24 mouse cellular contexts compared by ENCODE assay signal in the genomic region with DNA sequence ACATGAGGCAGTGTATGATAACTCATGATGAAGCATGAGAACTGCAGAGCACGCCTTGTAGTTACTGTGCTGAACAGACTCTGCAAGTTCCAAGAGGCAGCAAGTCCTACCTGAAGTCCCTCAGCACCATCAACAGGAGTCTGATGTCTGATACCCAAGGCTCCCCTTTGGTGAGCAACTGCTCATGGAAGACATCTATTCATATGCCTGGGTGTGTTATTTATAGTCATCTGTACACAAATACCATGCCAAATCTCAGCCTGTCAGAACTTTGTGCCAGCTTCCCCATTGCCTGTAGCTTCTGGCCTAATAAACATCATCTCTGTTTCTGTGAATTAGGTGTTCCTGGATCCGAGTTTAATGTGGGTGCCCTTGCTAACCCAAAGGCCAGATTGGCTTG.
DNase-seq lines count a peak whose midpoint lies in the region; ATAC-seq lines count a peak whose summit lies in the region.
"Had no signal": no experiment of that assay in that cellular context is flagged by ENCODE, and none has a peak within 500 bp of the region (broad histone marks: within the 10 kb centered on the region; RNA-seq: fewer than 3 reads in every experiment).

No protein-coding gene starts in this region.

- no peak for ATAC-seq in CD4-positive, CD25-positive, alpha-beta regulatory T cell, adult 4 months
- ATAC-seq: forebrain, embryonic 14.5 days; inflammation-experienced regulatory T-cells, adult 6 months; midbrain, embryonic 16.5 days had no signal

- intact Hi-C loops in gastrocnemius, postnatal 14 days (cut with DNase I; ENCODE audit: low total_unique reads) = no loop called here

- DNase-seq in layer of hippocampus, adult 9-11 months = peak; percentile 44
- no peak for DNase-seq in layer of hippocampus, postnatal 25 days (ENCODE audit: extremely low spot score in 1 of 2, low spot score in 1 of 2)
- peak; percentile 76 to 80 for DNase-seq in cerebellum, adult 18-20 months
- peak; percentile 81 to 82 for DNase-seq in cerebellum, postnatal 10 days
- DNase-seq in natural killer cell, adult 2 months (ENCODE audit: low spot score in 2 of 2) = no peak
- no peak for DNase-seq in gastrocnemius, postnatal 14 days
- DNase-seq: adrenal gland, adult 2 months; adrenal gland, postnatal 36 days; embryo, embryonic 11 days; heart, postnatal 10 days; kidney, adult 11 months; kidney, postnatal 14 days; layer of hippocampus, postnatal 36 days; liver; lung, adult 2 months; lung, postnatal 14 days; right cerebral cortex, adult 18-20 months; spleen, adult 18-20 months; thymus, adult 18-20 months; thymus, postnatal 36 days had no signal

Comparison
In these comparisons a context has a peak if more than half of its experiments do, and no peak if none do; other contexts are left out.
1. DNase-seq: peak in layer of hippocampus, adult 9-11 months (single experiment), cerebellum, adult 18-20 months (2 of 2) and cerebellum, postnatal 10 days (2 of 2); none in layer of hippocampus, postnatal 25 days (0 of 2), natural killer cell, adult 2 months (0 of 2) and gastrocnemius, postnatal 14 days (single experiment).